Mouse (Mus musculus) forebrain, embryonic 14.5 days (tissue): ENCODE results near the gene Ifi203. TPM values are rescaled to one million over a fixed set of nuclear protein-coding genes. Genes with fewer than 3 reads are reported as not detected.
"Not testable (repeated sequence)": the region's sequence is repeated elsewhere in the genome, so short reads cannot be mapped to it uniquely, and the experiment has no call there.

Experiments
- ATAC-seq: fragments of 200-750 bp; cut with Nextera tagmentation; 2 replicates; pipeline ENCODE4 v1.8.0; 2017; ENCODE audit warnings: mild to moderate bottlenecking, moderate library complexity
- DNase-seq: peaks from one replicate; pipeline ENCODE4 v3.0.0-alpha.2; 2015; ENCODE audit warnings: low spot score
- H3K27ac ChIP-seq: fragments of 300-500 bp; sonication (generic); 2 replicates; pipeline ENCODE4 v1.5.1; 2014; ENCODE audit warnings: low read depth, mild to moderate bottlenecking, control low read depth, low read length, moderate library complexity
- H3K27me3 ChIP-seq: fragments of 300-500 bp; sonication (generic); replicated peaks from 2 replicates; pipeline ENCODE4 v1.6.1; 2014; ENCODE audit warnings: low read length, control low read depth, mixed read lengths; ENCODE audit not compliant: control insufficient read depth, insufficient read depth
- H3K36me3 ChIP-seq: fragments of 300-500 bp; sonication (generic); 2 replicates; pipeline ENCODE4 v1.6.1; 2014; ENCODE audit warnings: low read length, control low read depth; ENCODE audit not compliant: control insufficient read depth, insufficient read depth
- H3K4me1 ChIP-seq: fragments of 300-500 bp; sonication (generic); 2 replicates; pipeline ENCODE4 v1.6.1; 2014; ENCODE audit warnings: antibody characterized with exemption, low read length, control low read depth; ENCODE audit not compliant: control insufficient read depth, insufficient read depth
- H3K4me2 ChIP-seq: fragments of 300-500 bp; sonication (generic); 2 replicates; pipeline ENCODE4 v1.6.1; 2014; ENCODE audit warnings: mild to moderate bottlenecking, control low read depth, low read length
- H3K4me3 ChIP-seq: fragments of 300-500 bp; sonication (generic); 2 replicates; pipeline ENCODE4 v1.5.1; 2014; ENCODE audit warnings: low read depth, low read length, control low read depth
- H3K9ac ChIP-seq: fragments of 300-500 bp; sonication (generic); 2 replicates; pipeline ENCODE4 v1.6.1; 2014; ENCODE audit warnings: mild to moderate bottlenecking, low read length, control low read depth, moderate library complexity
- H3K9me3 ChIP-seq: fragments of 300-500 bp; sonication (generic); replicated peaks from 2 replicates; pipeline ENCODE4 v1.6.1; 2016; ENCODE audit warnings: low read length, control low read depth, mixed read lengths; ENCODE audit not compliant: control insufficient read depth
- WGBS: fragments of 180-500 bp; shearing (Covaris S2); extraction: QIAGEN DNeasy Blood & Tissue Kit; methylation state at CpG from one replicate; pipeline ENCODE4 v1.1.7; 2014; 5-methylcytosine and 5-hydroxymethylcytosine counted together
- polyA plus RNA-seq: library from polyadenylated mRNA; unstranded; fragments of >200 nt; fragmentation: Nextera tagmentation; extraction: Ambion mirVana; gene quantifications from 2 replicates; pipeline ENCODE4 v1.2.1, GENCODE M21; 2014

The Ifi203 gene
- polyA plus RNA-seq, 1 experiment from 2014 or later = 1.1 TPM

- WGBS = 91% methylated on average over 2 of the region's 2 CpGs
- H3K4me2 ChIP-seq = no peak overlapping the region
- ATAC-seq = no peak
Measured at GRCm38 (mm10) chr1:173911808-173912464, 30.5 kb downstream of the Ifi203 start.

GRCm38 (mm10) chr1:173908390-173908789, 34.1 kb downstream of the Ifi203 start:
- not testable (repeated sequence) for H3K9me3 ChIP-seq, H3K4me2 ChIP-seq, H3K4me3 ChIP-seq, H3K27me3 ChIP-seq, H3K36me3 ChIP-seq, DNase-seq, H3K27ac ChIP-seq, ATAC-seq, H3K4me1 ChIP-seq, H3K9ac ChIP-seq

More at GRCm38 (mm10) chr1:173911808-173912464, 30.5 kb downstream of the Ifi203 start:
- no peaks in the 10 kb centered on the region for H3K4me1 ChIP-seq
- no peak overlapping the region for H3K4me3 ChIP-seq
- no peaks in the 10 kb centered on the region for H3K27me3 ChIP-seq
- H3K27ac ChIP-seq = no peak overlapping the region
- DNase-seq = no peak
- no peak overlapping the region for H3K9ac ChIP-seq
- H3K9me3 ChIP-seq = no peaks in the 10 kb centered on the region
- H3K36me3 ChIP-seq = no peaks in the 10 kb centered on the region

GRCm38 (mm10) chr1:173905885-173906284, 36.6 kb downstream of the Ifi203 start:
- H3K9ac ChIP-seq, H3K4me3 ChIP-seq, H3K9me3 ChIP-seq, H3K36me3 ChIP-seq, H3K27me3 ChIP-seq, H3K4me1 ChIP-seq, DNase-seq, H3K27ac ChIP-seq, ATAC-seq, H3K4me2 ChIP-seq: not testable (repeated sequence)
- 96% methylated on average over 3 of the region's 4 CpGs for WGBS

GRCm38 (mm10) chr1:173889741-173890140, 52.7 kb downstream of the Ifi203 start:
- not testable (repeated sequence) for H3K4me2 ChIP-seq, H3K27me3 ChIP-seq, ATAC-seq, H3K27ac ChIP-seq, H3K36me3 ChIP-seq, H3K9ac ChIP-seq, DNase-seq, H3K4me3 ChIP-seq, H3K9me3 ChIP-seq, H3K4me1 ChIP-seq

GRCm38 (mm10) chr1:173887026-173887787, 55.3 kb downstream of the Ifi203 start:
- DNase-seq, H3K4me2 ChIP-seq, H3K9me3 ChIP-seq, H3K36me3 ChIP-seq, H3K9ac ChIP-seq, H3K27me3 ChIP-seq, H3K4me1 ChIP-seq, H3K27ac ChIP-seq, H3K4me3 ChIP-seq, ATAC-seq: not testable (repeated sequence)
- WGBS = 90% methylated on average over 1 of the region's 2 CpGs

GRCm38 (mm10) chr1:173880004-173880666, 62.3 kb downstream of the Ifi203 start:
- ATAC-seq (peak; percentile 72; the same call in 1 of the 2 replicates), DNase-seq (peak; percentile 46)
- not testable (repeated sequence) for H3K36me3 ChIP-seq, H3K9ac ChIP-seq, H3K4me1 ChIP-seq, H3K4me3 ChIP-seq, H3K27me3 ChIP-seq, H3K4me2 ChIP-seq, H3K27ac ChIP-seq, H3K9me3 ChIP-seq
- 65% methylated on average over 3 of the region's 3 CpGs for WGBS

GRCm38 (mm10) chr1:173879225-173879987, 63.1 kb downstream of the Ifi203 start:
- 78% methylated on average over 5 of the region's 5 CpGs for WGBS
- not testable (repeated sequence) for DNase-seq, H3K4me2 ChIP-seq, H3K27me3 ChIP-seq, H3K9ac ChIP-seq, H3K4me3 ChIP-seq, H3K27ac ChIP-seq, H3K4me1 ChIP-seq, ATAC-seq, H3K36me3 ChIP-seq, H3K9me3 ChIP-seq

GRCm38 (mm10) chr1:173878264-173878663, 64.2 kb downstream of the Ifi203 start:
- H3K9me3 ChIP-seq, H3K4me1 ChIP-seq, DNase-seq, H3K4me2 ChIP-seq, ATAC-seq, H3K4me3 ChIP-seq, H3K27me3 ChIP-seq, H3K9ac ChIP-seq, H3K27ac ChIP-seq, H3K36me3 ChIP-seq: not testable (repeated sequence)
- WGBS = 95% methylated on average over 6 of the region's 6 CpGs
